ENCODE assay signal across 20 mouse cellular contexts in genomic region chr6:52268341-52268740, GRCm38 (mm10). TPM values are rescaled to one million over a fixed set of nuclear protein-coding genes. Genes with fewer than 3 reads are reported as not detected.
"Had no signal": no experiment of that assay in that cellular context is flagged by ENCODE, and none has a peak within 500 bp of the region (broad histone marks: within the 10 kb centered on the region; RNA-seq: fewer than 3 reads in every experiment).

No protein-coding gene starts in this region.

- H3K4me1 ChIP-seq: midbrain, embryonic 15.5 days had no signal

- ATAC-seq: midbrain, embryonic 15.5 days had no signal

- H3K4me3 ChIP-seq: midbrain, embryonic 15.5 days; myocyte; neural tube, embryonic 15.5 days had no signal

- H3K9me3 ChIP-seq: midbrain, embryonic 15.5 days; neural tube, embryonic 15.5 days had no signal

- DNase-seq: kidney, adult 11 months; kidney, adult 9 months; kidney, postnatal 36 days; layer of hippocampus, adult 9-11 months; layer of hippocampus, postnatal 36 days; lung, adult 18-20 months; right cerebral cortex, adult 18-20 months; thymus, postnatal 4 days had no signal

- H3K9ac ChIP-seq: liver, embryonic 14.5 days; midbrain, embryonic 15.5 days; neural tube, embryonic 15.5 days had no signal

- H3K27ac ChIP-seq: kidney, postnatal 0 days; liver, embryonic 14.5 days; midbrain, embryonic 15.5 days; neural tube, embryonic 15.5 days; stomach, postnatal 0 days had no signal

- H3K36me3 ChIP-seq: midbrain, embryonic 15.5 days; neural tube, embryonic 15.5 days had no signal

- H3K4me2 ChIP-seq: midbrain, embryonic 15.5 days; neural tube, embryonic 15.5 days had no signal

RNA-seq across cellular contexts. Expression of gene Hoxa13, which starts 7.7 kb away (rescaled TPM):
- total RNA-seq: layer of hippocampus, adult 18-20 months; layer of hippocampus, postnatal 36 days; left cerebral cortex, adult 8-10 months; left cerebral cortex, postnatal 36 days; liver, adult 2 months; megakaryocyte progenitor cell, adult 5-6 weeks had no signal
- polyA plus RNA-seq: kidney, postnatal 0 days; liver, adult 2 months; lung, embryonic 16.5 days; midbrain, embryonic 15.5 days; stomach, postnatal 0 days had no signal

RNA-seq across cellular contexts. Expression of gene Hoxa11, which starts 22.7 kb away (rescaled TPM):
- total RNA-seq: layer of hippocampus, adult 18-20 months; layer of hippocampus, postnatal 36 days; left cerebral cortex, adult 8-10 months; left cerebral cortex, postnatal 36 days; liver, adult 2 months; megakaryocyte progenitor cell, adult 5-6 weeks had no signal
- polyA plus RNA-seq: liver, adult 2 months; liver, embryonic 14.5 days; lung, embryonic 16.5 days; stomach, postnatal 0 days had no signal

RNA-seq across cellular contexts. Expression of gene Hoxa10, which starts 27.7 kb away (rescaled TPM):
- total RNA-seq: layer of hippocampus, adult 18-20 months; layer of hippocampus, postnatal 36 days; left cerebral cortex, adult 8-10 months; left cerebral cortex, postnatal 36 days; liver, adult 2 months had no signal
- polyA plus RNA-seq: liver, adult 2 months; lung, embryonic 16.5 days; stomach, postnatal 0 days had no signal

RNA-seq across cellular contexts. Expression of gene Hoxa9, which starts 37.5 kb away (rescaled TPM):
- total RNA-seq: layer of hippocampus, adult 18-20 months; layer of hippocampus, postnatal 36 days; left cerebral cortex, adult 8-10 months; left cerebral cortex, postnatal 36 days; liver, adult 2 months had no signal
- polyA plus RNA-seq: midbrain, embryonic 15.5 days had no signal

RNA-seq across cellular contexts. Expression of gene Evx1, which starts 45.0 kb away (rescaled TPM):
- total RNA-seq: layer of hippocampus, adult 18-20 months; layer of hippocampus, postnatal 36 days; left cerebral cortex, adult 8-10 months; left cerebral cortex, postnatal 36 days; liver, adult 2 months; megakaryocyte progenitor cell, adult 5-6 weeks had no signal
- polyA plus RNA-seq: kidney, postnatal 0 days; liver, adult 2 months; liver, embryonic 14.5 days; lung, embryonic 16.5 days; myocyte; stomach, postnatal 0 days had no signal
